Mouse (Mus musculus) kidney, embryonic 16.5 days (tissue): ENCODE data around the gene Pard3b. TPM values are rescaled to one million over a fixed set of nuclear protein-coding genes. Genes with fewer than 3 reads are reported as not detected.
A peak's percentile ranks its signal among the peaks of the same experiment; 100 is the strongest.

ENCODE experiments used
- ATAC-seq: fragments of 200-750 bp; cut with Nextera tagmentation; 2 replicates; pipeline ENCODE4 v1.8.0; 2017; ENCODE audit warnings: moderate TSS enrichment; ENCODE audit not compliant: low FRiP score, low TSS enrichment
- H3K27ac ChIP-seq: fragments of 300-500 bp; sonication (generic); 2 replicates; pipeline ENCODE4 v1.5.1; 2014; ENCODE audit warnings: low read length
- H3K27me3 ChIP-seq: fragments of 300-500 bp; sonication (generic); 2 replicates; pipeline ENCODE4 v1.6.1; 2014; ENCODE audit warnings: low read length, control low read depth, mixed read lengths; ENCODE audit not compliant: insufficient read depth
- H3K36me3 ChIP-seq: fragments of 300-500 bp; sonication (generic); 2 replicates; pipeline ENCODE4 v1.6.1; 2014; ENCODE audit warnings: low read length, control low read depth, mixed read lengths; ENCODE audit not compliant: insufficient read depth
- H3K4me1 ChIP-seq: fragments of 300-500 bp; sonication (generic); 2 replicates; pipeline ENCODE4 v1.6.1; 2014; ENCODE audit warnings: low read length, control low read depth, mixed read lengths; ENCODE audit not compliant: insufficient read depth
- H3K4me2 ChIP-seq: fragments of 300-500 bp; sonication (generic); replicated peaks from 2 replicates; pipeline ENCODE4 v1.6.1; 2014; ENCODE audit warnings: low read depth, low read length
- H3K4me3 ChIP-seq: fragments of 300-500 bp; sonication (generic); 2 replicates; pipeline ENCODE4 v1.5.1; 2014; ENCODE audit warnings: mild to moderate bottlenecking, low read length
- H3K9ac ChIP-seq: fragments of 300-500 bp; sonication (generic); replicated peaks from 2 replicates; pipeline ENCODE4 v1.6.1; 2014; ENCODE audit warnings: low read length
- H3K9me3 ChIP-seq: fragments of 300-500 bp; sonication (generic); 2 replicates; pipeline ENCODE4 v1.6.1; 2016; ENCODE audit warnings: low read length, control low read depth
- WGBS: fragments of 180-500 bp; shearing (Covaris S2); extraction: QIAGEN DNeasy Blood & Tissue Kit; methylation state at CpG from one replicate; pipeline ENCODE4 v1.1.7; 2014; 5-methylcytosine and 5-hydroxymethylcytosine counted together
- polyA plus RNA-seq: library from polyadenylated mRNA; unstranded; fragments of >200 nt; fragmentation: Nextera tagmentation; extraction: Ambion mirVana; gene quantifications from 2 replicates; pipeline ENCODE4 v1.2.1, GENCODE M21; 2015

Pard3b gene
- polyA plus RNA-seq, 1 experiment from 2014 or later = 17.6 TPM

DNA sequence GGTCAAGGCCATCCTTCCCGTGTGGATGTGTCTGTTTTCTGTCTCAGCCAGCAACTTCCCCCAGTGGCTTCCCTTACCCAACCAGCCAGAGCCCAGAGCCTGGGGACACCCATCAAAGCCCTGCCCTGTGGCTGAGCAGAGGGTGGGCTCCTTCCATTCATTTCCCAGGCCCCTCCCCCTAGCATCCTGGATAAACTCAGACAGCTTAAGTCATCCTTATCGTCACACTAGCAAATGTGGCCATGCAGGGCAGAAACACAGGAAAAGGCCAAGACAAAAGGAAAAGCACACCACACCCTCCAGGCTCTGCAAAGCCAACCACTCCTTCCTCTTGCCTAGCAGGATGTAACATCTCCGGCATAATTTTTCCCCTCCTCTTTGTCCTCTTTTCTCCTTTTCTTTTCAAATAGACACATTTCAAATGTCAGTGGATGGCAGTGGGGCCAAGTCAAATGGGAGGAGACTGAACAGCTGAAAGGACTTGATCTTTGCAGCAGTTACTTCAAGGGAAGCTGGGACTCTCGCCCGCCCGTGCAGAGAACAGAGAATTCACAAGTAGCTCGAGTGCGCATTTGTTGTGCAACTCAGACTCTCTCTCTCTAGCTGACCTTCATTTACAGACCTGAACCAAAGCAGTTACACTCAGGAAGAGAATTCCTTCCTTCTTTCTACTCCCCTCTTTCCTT, 1026.5 kb downstream of the Pard3b start:
- WGBS = 45% methylated on average over 8 of the region's 8 CpGs
- H3K4me2 ChIP-seq = no peak overlapping the region
- H3K27ac ChIP-seq = peak overlapping the region; percentile 61; the same call in 1 of the 2 replicates

GRCm38 (mm10) chr1:62665771-62666730, 1027.4 kb downstream of the Pard3b start:
- Histone ChIP-seq H3K27ac (peak overlapping the region; percentile 56; the same call in 1 of the 2 replicates), H3K4me2 (no peak overlapping the region), H3K27me3 (no peaks in the 10 kb centered on the region; the same call in 1 of the 2 replicates), H3K9ac (no peak overlapping the region), H3K36me3 (no peaks in the 10 kb centered on the region), H3K4me1 (peaks cover 15% of the 10 kb centered on the region), H3K9me3 (peaks cover 5% of the 10 kb centered on the region; the same call in 1 of the 2 replicates), H3K4me3 (no peak overlapping the region)
- no peak for ATAC-seq
- WGBS = 84% methylated on average over 5 of the region's 5 CpGs

More for the DNA sequence above, 1026.5 kb downstream of the Pard3b start:
- Histone ChIP-seq H3K9me3 (peaks cover 5% of the 10 kb centered on the region; the same call in 1 of the 2 replicates), H3K36me3 (no peaks in the 10 kb centered on the region), H3K9ac (no peak overlapping the region), H3K27me3 (no peaks in the 10 kb centered on the region), H3K4me3 (no peak overlapping the region), H3K4me1 (peaks cover 15% of the 10 kb centered on the region)
- peak; percentile 88 for ATAC-seq

DNA sequence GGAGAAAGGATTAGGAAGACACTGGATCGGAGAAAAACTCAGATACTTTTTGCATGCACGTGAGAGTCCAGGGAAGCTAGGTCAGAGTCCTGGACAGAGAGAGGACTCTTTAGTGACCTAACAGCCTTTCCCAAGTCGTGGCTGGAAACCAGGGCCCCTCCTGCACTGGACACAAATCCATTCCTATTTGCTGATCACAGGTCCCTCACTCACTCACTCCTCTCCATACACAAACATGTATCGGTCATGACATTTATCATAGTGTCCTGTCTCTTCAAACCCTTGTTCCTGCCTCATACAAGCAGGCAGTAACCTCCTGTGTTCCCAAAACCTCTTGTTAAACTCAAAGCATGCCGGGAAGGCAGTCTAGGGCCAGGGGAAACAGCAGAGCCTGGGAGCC, 1028.2 kb downstream of the Pard3b start:
- H3K4me3 ChIP-seq = no peak overlapping the region
- no peak overlapping the region for H3K4me2 ChIP-seq
- H3K27ac ChIP-seq = no peak overlapping the region
- no peak overlapping the region for H3K9ac ChIP-seq
- 72% methylated on average over 5 of the region's 5 CpGs for WGBS
- no peaks in the 10 kb centered on the region for H3K36me3 ChIP-seq
- no peaks in the 10 kb centered on the region; the same call in 1 of the 2 replicates for H3K27me3 ChIP-seq
- peaks cover 5% of the 10 kb centered on the region; the same call in 1 of the 2 replicates for H3K9me3 ChIP-seq
- no peak for ATAC-seq
- H3K4me1 ChIP-seq = peaks cover 15% of the 10 kb centered on the region

DNA sequence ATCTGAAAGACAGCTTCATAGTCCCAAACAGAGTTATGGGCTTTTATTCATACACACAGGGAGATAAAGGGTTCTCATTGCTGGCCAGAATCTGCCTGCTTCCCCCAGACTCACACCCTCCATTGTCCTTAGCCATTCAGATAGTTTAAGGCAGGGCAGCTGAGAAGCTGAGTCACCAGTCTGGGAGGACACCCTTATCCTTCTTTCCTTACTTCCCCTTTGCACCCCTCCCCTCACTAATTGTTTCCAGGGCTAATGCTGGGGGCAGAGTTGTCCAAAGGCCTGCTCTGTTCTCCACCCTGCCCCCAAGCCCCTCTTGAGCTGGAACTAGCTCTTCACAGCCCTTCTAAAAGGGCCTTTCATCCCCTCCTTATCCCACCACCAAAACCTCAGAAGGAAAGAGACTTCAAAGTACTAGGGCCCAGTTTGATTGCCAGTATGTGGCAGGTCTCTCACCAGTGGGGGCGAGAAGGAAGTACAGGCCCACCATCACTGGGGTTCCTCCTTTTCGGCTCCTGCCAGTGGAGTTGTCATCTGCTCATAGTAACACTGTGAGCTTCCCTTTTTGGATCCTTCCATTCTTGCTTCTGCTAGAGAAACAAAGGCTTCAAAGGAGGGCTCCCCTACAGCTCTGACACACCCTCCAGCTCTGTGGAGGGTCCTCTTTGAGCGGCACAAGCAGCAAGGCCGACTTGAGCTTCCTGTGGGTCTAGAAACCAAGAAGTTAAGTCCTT, 1040.2 kb downstream of the Pard3b start:
- WGBS = 63% methylated on average over 4 of the region's 4 CpGs
- no peak overlapping the region for H3K27ac ChIP-seq
- H3K4me2 ChIP-seq = no peak overlapping the region
- ATAC-seq = no peak
- peaks cover 4% of the 10 kb centered on the region for H3K9me3 ChIP-seq
- H3K36me3 ChIP-seq = no peaks in the 10 kb centered on the region
- no peaks in the 10 kb centered on the region for H3K27me3 ChIP-seq
- no peak overlapping the region for H3K4me3 ChIP-seq
- 0 out of 2 replicates have a peak, but pooled peaks cover 4% of the 10 kb centered on the region for H3K4me1 ChIP-seq
- no peak overlapping the region for H3K9ac ChIP-seq

- 0 out of 2 replicates have a peak, but pooled peaks cover 4% of the 10 kb centered on the region for H3K4me1 ChIP-seq
- no peak overlapping the region for H3K9ac ChIP-seq
- H3K27me3 ChIP-seq = no peaks in the 10 kb centered on the region
- 86% methylated on average over 2 of the region's 2 CpGs for WGBS
- H3K36me3 ChIP-seq = no peaks in the 10 kb centered on the region
- H3K4me2 ChIP-seq = no peak overlapping the region
- H3K4me3 ChIP-seq = no peak overlapping the region
- ATAC-seq = no peak
- H3K27ac ChIP-seq = no peak overlapping the region
- H3K9me3 ChIP-seq = peaks cover 4% of the 10 kb centered on the region
These were observed 1040.8 kb downstream of the Pard3b start for GRCm38 (mm10) chr1:62679466-62679865.

GRCm38 (mm10) chr1:62682456-62683385, 1044.1 kb downstream of the Pard3b start:
- H3K9ac ChIP-seq = no peak overlapping the region
- ATAC-seq = no peak
- H3K36me3 ChIP-seq = no peaks in the 10 kb centered on the region
- no peak overlapping the region for H3K4me3 ChIP-seq
- 47% methylated on average over 21 of the region's 21 CpGs for WGBS
- H3K4me1 ChIP-seq = 0 out of 2 replicates have a peak, but pooled peaks cover 4% of the 10 kb centered on the region
- H3K27me3 ChIP-seq = no peaks in the 10 kb centered on the region
- H3K4me2 ChIP-seq = 0 out of 2 replicates have a peak overlapping the region, but pooled peaks have one; percentile 4
- H3K27ac ChIP-seq = no peak overlapping the region
- H3K9me3 ChIP-seq = peaks cover under 1% of the 10 kb centered on the region; the same call in 1 of the 2 replicates

DNA sequence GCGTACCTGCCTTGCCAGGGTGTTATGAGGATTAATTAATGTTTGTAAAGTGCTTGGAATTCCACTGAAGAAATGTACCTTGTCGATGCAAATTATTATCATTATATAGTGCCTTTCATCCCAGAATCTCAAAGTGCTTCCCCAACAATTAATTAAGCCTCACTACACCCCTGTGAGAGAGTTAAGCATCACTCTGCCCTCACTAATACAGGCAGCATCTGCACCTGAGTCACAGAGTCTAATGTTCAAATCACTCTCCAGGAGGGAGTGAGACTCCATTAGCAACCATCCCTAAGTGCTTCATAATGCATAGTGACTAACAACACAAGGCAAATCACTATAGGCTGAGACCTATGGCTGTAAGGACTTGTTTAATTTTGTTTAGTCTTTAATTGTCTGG, 1044.9 kb downstream of the Pard3b start:
- H3K27ac ChIP-seq = no peak overlapping the region
- no peaks in the 10 kb centered on the region for H3K9me3 ChIP-seq
- no peak overlapping the region for H3K9ac ChIP-seq
- 0 out of 2 replicates have a peak, but pooled peaks cover 4% of the 10 kb centered on the region for H3K4me1 ChIP-seq
- H3K27me3 ChIP-seq = no peaks in the 10 kb centered on the region
- no peak for ATAC-seq
- no peaks in the 10 kb centered on the region for H3K36me3 ChIP-seq
- H3K4me2 ChIP-seq = no peak overlapping the region
- no peak overlapping the region for H3K4me3 ChIP-seq
- WGBS = 74% methylated on average over 2 of the region's 2 CpGs

DNA sequence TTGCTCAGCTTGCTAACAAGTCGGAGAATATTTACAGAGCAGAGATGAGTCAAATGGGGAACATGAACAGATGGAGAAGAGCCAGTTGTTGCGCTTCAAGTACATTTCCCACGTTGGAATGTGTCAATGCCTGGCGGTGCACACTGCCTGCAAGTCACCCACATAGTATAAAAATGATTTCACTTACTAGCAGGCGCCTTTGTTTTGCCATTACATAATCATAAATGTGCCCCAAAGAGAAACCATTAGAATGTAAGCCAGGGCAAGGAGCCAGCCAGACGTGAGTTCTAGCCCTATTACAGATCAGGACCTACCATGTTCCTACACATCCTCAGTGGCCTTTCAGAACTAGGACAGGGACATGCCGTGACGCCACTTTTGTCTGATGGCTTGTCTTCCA, 1048.9 kb downstream of the Pard3b start:
- Histone ChIP-seq H3K9ac (no peak overlapping the region), H3K4me3 (no peak overlapping the region), H3K27me3 (peaks cover 3% of the 10 kb centered on the region; the same call in 1 of the 2 replicates), H3K36me3 (no peaks in the 10 kb centered on the region), H3K27ac (no peak overlapping the region), H3K9me3 (no peaks in the 10 kb centered on the region), H3K4me1 (no peaks in the 10 kb centered on the region), H3K4me2 (no peak overlapping the region)
- ATAC-seq = no peak
- WGBS = 78% methylated on average over 8 of the region's 8 CpGs
